Mouse (Mus musculus) limb, embryonic 15.5 days (tissue): ENCODE measurements around the gene Stat3. TPM values are rescaled to one million over a fixed set of nuclear protein-coding genes. Genes with fewer than 3 reads are reported as not detected.

ENCODE experiments used
- ATAC-seq: fragments of 200-750 bp; cut with Nextera tagmentation; 2 replicates; pipeline ENCODE4 v1.8.0; 2017; ENCODE audit warnings: low read depth, moderate TSS enrichment; ENCODE audit not compliant: insufficient number of reproducible peaks, low FRiP score, low TSS enrichment
- H3K27ac ChIP-seq: fragments of 300-500 bp; sonication (generic); 2 replicates; pipeline ENCODE4 v1.5.1; 2015; ENCODE audit warnings: moderate library complexity, mild to moderate bottlenecking, inconsistent platforms
- H3K27me3 ChIP-seq: fragments of 300-500 bp; sonication (generic); 2 replicates; pipeline ENCODE4 v1.6.1; 2015; ENCODE audit warnings: inconsistent platforms
- H3K36me3 ChIP-seq: fragments of 300-500 bp; sonication (generic); 2 replicates; pipeline ENCODE4 v1.6.1; 2015; ENCODE audit warnings: inconsistent platforms
- H3K4me1 ChIP-seq: fragments of 300-500 bp; sonication (generic); 2 replicates; pipeline ENCODE4 v1.6.1; 2015; ENCODE audit warnings: inconsistent platforms
- H3K4me2 ChIP-seq: fragments of 300-500 bp; sonication (generic); 2 replicates; pipeline ENCODE4 v1.6.1; 2015; ENCODE audit warnings: mild to moderate bottlenecking, inconsistent platforms
- H3K4me3 ChIP-seq: fragments of 300-500 bp; sonication (generic); 2 replicates; pipeline ENCODE4 v1.5.1; 2015; ENCODE audit warnings: mild to moderate bottlenecking, inconsistent platforms
- H3K9ac ChIP-seq: fragments of 300-500 bp; sonication (generic); 2 replicates; pipeline ENCODE4 v1.6.1; 2015; ENCODE audit warnings: inconsistent platforms
- H3K9me3 ChIP-seq: fragments of 300-500 bp; sonication (generic); 2 replicates; pipeline ENCODE4 v1.6.1; 2016; ENCODE audit warnings: inconsistent platforms
- WGBS: fragments of 180-500 bp; shearing (Covaris S2); methylation state at CpG from one replicate; pipeline ENCODE4 v1.1.7; 2015; 5-methylcytosine and 5-hydroxymethylcytosine counted together
- polyA plus RNA-seq: library from polyadenylated mRNA; unstranded; fragments of >200 nt; fragmentation: Nextera tagmentation; extraction: Ambion mirVana; gene quantifications from 2 replicates; pipeline ENCODE4 v1.2.1, GENCODE M21; 2015

The Stat3 gene
- polyA plus RNA-seq, 1 experiment from 2014 or later, result 72.9 TPM

DNA sequence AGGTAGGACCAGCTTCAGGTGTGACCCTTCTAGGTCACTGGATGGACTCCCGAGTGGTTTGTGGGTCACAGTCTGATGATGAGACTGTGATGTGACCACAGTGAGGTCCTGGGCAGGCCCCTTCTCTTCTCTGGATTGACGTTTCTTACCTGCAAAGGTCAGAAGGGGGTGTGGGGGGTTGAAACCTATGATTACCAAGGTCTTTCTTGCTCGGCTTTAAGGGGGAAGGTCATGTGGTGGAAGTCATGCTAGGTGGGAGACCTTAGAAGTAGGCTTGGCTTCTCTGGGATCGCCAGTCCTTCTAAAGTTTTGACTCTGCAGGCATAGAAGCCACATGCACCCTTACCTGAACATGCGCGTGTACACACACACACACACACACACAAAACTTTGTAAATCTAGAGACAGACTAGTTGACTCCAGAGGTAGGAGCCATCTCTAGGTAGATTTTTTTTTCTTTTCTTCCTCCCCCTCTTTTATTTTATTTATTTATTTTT is 79.7 kb downstream of the Stat3 start:
- no peak for ATAC-seq
- no peaks in the 10 kb centered on the region for H3K9me3 ChIP-seq
- H3K4me2 ChIP-seq, result peak overlapping the region; percentile 67
- H3K27me3 ChIP-seq, result peaks cover 41% of the 10 kb centered on the region
- peak overlapping the region; percentile 50 for H3K4me3 ChIP-seq
- no peak overlapping the region for H3K9ac ChIP-seq
- 40% methylated on average over 6 of the region's 6 CpGs for WGBS
- H3K27ac ChIP-seq, result no peak overlapping the region
- 0 out of 2 replicates have a peak, but pooled peaks cover 4% of the 10 kb centered on the region for H3K36me3 ChIP-seq
- peaks cover 29% of the 10 kb centered on the region for H3K4me1 ChIP-seq

DNA sequence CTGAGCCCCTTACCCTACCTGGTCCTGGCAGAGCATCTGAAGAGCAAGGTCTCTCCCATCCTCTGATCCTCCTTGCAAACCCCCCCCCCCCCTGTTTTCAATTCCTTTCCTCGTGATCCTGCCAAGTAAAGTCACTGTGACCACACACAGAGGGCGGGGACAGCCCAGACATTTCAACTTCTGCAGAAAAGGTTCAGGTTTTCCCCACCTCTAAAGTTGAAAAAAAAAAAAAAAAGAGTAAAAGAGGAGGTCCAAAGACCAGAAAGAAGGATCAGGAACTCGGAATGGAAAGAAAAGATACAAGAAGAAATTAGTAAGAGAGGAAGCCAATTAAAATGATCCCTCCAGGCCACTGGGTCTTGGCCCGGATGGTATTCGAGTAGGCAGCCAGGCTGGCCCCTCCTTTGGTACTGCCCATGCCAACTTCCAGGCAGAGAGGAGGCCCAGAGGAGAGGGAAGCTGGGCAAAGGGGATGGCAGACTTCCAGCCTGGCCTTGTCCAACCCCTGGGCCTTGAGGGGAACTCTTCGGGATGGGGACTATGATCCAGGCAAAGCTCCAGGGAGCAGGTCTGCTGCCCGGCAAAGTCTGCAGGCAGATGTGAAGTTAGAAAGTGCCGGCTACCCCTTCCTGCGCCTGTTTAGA is 80.3 kb downstream of the Stat3 start, which contains the start of gene Stat5a:
Gene Stat5a, plus strand, starts transcription at position 417 of the 644 bp plus-strand sequence.
- ATAC-seq, result no peak
- H3K27ac ChIP-seq, result peak within 1 kb of the TSS; percentile 11
- peak within 1 kb of the TSS; percentile 50 for H3K4me3 ChIP-seq
- peaks cover 29% of the 10 kb centered on the region for H3K4me1 ChIP-seq
- peak within 1 kb of the TSS; percentile 67 for H3K4me2 ChIP-seq
- peaks cover 42% of the 10 kb centered on the region for H3K27me3 ChIP-seq
- 40% methylated on average over 9 of the region's 9 CpGs for WGBS
- H3K36me3 ChIP-seq, result 0 out of 2 replicates have a peak, but pooled peaks cover under 1% of the 10 kb centered on the region
- H3K9ac ChIP-seq, result peak within 1 kb of the TSS; percentile 42
- H3K9me3 ChIP-seq, result no peaks in the 10 kb centered on the region

DNA sequence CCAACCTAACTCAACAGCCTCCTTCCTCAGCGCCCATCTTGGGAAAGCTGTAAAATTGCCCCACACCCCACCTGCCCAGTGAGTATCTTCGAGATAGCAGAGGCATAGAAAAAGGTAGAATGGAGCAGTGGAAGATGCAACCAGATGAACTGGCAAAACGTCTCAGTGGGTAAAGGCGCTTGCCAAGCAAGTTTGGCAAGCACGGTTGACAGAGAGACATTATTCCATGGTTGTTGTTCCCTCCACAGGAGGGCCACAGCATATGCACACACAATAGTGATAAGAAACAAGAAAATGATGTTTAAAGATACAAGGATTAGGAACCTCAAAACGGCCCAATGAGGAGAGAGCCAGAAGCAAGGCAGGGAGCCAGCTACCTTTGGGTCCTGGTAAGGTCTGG is 81.4 kb downstream of the Stat3 start:
- Histone ChIP-seq H3K9ac (no peak overlapping the region), H3K4me3 (no peak overlapping the region), H3K9me3 (no peaks in the 10 kb centered on the region), H3K36me3 (no peaks in the 10 kb centered on the region), H3K4me2 (no peak overlapping the region), H3K4me1 (peaks cover 29% of the 10 kb centered on the region), H3K27ac (no peak overlapping the region), H3K27me3 (peaks cover 42% of the 10 kb centered on the region)
- WGBS, result 64% methylated on average over 6 of the region's 6 CpGs
- no peak for ATAC-seq

DNA sequence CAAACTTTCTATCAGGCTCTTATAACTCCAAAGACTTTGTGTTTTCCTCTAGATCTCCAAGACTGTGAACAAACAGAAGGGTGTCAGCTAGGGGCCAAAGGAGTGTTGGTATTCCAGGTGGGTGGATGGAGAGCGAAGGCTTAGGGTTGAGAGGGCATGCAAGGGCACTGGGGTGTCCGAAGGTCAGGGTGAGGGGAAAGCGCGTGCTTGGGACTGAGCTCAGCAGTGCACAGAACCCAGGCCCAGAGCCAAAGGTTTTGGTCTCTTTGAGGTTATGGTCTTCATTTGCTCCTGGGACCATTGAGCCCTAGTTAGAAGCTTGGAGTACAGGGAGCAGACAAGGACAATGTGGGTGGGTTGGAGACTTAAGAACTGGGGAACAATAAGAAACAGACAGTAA is 84.2 kb downstream of the Stat3 start:
- H3K9ac ChIP-seq, result no peak overlapping the region

DNA sequence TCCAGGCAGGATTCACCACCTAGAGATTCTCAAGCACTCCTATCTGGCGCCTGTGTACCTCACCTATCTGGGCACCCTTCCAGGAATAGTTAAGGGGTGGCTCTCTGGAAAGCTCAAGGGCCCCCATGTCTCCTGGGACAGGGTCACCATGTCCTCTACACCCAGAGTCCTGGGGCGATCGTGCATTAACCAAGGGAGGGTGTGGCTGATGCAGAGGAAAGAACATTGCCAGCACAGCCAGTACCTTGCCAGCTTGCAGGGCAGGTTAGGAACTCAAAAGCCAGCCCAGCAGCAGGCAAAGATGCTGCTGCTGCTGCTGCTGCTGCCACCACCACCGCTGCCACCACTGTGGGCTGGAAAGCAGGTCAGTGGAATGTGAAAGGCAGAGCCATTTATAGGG is 85.1 kb downstream of the Stat3 start:
- Histone ChIP-seq H3K36me3 (no peaks in the 10 kb centered on the region), H3K9me3 (no peaks in the 10 kb centered on the region), H3K9ac (no peak overlapping the region), H3K27me3 (peaks cover 27% of the 10 kb centered on the region), H3K4me2 (no peak overlapping the region), H3K4me1 (peaks cover 18% of the 10 kb centered on the region), H3K27ac (no peak overlapping the region), H3K4me3 (no peak overlapping the region)
- no peak for ATAC-seq
- 46% methylated on average over 4 of the region's 4 CpGs for WGBS

More for the DNA sequence above, 84.2 kb downstream of the Stat3 start:
- Histone ChIP-seq H3K36me3 (no peaks in the 10 kb centered on the region), H3K27me3 (peaks cover 30% of the 10 kb centered on the region), H3K4me1 (peaks cover 21% of the 10 kb centered on the region), H3K4me2 (no peak overlapping the region), H3K9me3 (no peaks in the 10 kb centered on the region), H3K27ac (no peak overlapping the region), H3K4me3 (no peak overlapping the region)
- WGBS, result 90% methylated on average over 4 of the region's 4 CpGs
- ATAC-seq, result no peak

DNA sequence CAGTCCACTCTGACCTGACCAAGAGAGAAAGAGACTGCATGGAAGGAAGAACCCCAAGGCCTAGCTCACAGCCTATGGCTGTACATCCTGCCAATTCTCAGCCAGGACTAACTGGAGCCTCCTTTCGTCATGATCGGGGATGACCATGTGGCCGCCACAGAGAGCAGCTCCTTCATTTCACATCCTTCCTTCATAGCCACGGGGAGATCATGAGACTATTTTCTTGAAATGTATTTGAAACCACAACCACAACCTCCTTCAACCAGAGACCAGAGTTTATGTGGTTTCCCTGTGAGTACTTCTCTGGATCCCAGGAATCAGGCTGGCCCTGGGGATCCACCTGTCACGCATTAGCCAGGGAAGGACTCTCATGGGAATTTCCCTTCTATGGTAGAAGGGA is 86.3 kb downstream of the Stat3 start:
- no peak overlapping the region for H3K9ac ChIP-seq
- H3K4me2 ChIP-seq, result no peak overlapping the region
- H3K4me1 ChIP-seq, result peaks cover 22% of the 10 kb centered on the region
- no peak overlapping the region for H3K27ac ChIP-seq
- H3K4me3 ChIP-seq, result no peak overlapping the region
- peaks cover 20% of the 10 kb centered on the region for H3K27me3 ChIP-seq
- no peaks in the 10 kb centered on the region for H3K36me3 ChIP-seq
- 78% methylated on average over 5 of the region's 5 CpGs for WGBS
- no peak for ATAC-seq
- H3K9me3 ChIP-seq, result no peaks in the 10 kb centered on the region

DNA sequence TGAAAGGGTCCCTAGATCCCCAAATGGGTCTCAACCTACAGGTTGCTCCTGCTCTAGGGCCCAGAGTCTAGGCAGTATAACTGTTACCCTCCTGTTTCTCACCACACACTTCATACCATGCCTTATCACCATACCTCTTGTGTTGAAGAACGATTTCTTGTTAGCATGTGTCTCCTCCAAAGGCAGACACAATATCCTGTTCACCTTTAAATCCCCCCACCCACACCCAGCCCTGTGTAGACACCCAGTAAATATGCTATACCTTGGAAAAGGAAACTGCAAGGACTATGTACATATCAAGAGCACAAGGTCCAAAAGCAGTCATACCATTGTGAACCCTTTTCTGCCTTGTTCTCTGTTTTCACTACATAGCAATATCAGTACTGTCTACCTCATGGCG is 87.3 kb downstream of the Stat3 start:
- H3K4me1 ChIP-seq, result peaks cover 24% of the 10 kb centered on the region
- H3K4me3 ChIP-seq, result no peak overlapping the region
- H3K36me3 ChIP-seq, result no peaks in the 10 kb centered on the region
- peaks cover 17% of the 10 kb centered on the region for H3K27me3 ChIP-seq
- no peak overlapping the region for H3K9ac ChIP-seq
- H3K27ac ChIP-seq, result no peak overlapping the region
- ATAC-seq, result no peak
- WGBS, result 92% methylated on average over 2 of the region's 2 CpGs
- H3K9me3 ChIP-seq, result no peaks in the 10 kb centered on the region
- no peak overlapping the region for H3K4me2 ChIP-seq

DNA sequence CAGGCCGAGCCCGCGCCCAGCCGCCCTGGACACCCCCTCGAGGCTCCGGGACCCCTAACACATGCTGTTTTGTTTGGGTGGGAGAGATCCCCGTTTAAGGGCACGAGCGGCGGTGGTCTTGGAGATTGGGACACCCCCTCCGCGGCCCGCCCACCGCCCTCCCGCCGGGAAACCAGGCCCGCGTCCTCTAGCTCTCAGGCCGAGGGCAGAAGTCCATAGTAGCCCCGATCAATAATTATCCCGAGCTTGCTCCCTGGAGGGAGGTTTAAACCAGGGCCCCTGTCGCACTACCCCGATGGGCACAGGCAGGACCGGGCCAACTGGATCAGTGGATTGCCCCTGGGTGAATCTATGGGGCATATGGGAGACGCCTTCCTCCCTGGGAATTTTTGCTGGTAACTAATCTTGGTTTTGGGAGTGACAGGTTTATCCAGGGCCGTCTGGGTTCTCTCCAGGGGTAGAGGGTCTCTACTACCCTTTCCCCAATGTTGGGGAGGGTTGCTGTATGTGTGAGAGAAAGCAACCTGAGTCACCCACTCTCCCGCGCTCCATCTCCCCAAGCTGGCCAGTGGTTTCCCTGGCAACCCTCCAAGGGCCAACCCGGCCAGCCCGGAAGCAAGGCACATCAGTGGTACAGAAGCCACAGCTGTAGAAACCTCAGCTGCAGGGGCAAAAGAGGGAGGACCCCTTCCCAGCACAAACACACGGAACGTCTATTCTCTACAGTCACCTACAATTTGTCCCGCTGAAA is 88.4 kb downstream of the Stat3 start:
- peak overlapping the region; percentile 83 for H3K4me2 ChIP-seq
- H3K27me3 ChIP-seq, result peaks cover 7% of the 10 kb centered on the region; the same call in 1 of the 2 replicates
- H3K4me1 ChIP-seq, result peaks cover 24% of the 10 kb centered on the region
- WGBS, result 2% methylated on average over 33 of the region's 33 CpGs
- H3K36me3 ChIP-seq, result no peaks in the 10 kb centered on the region
- peak overlapping the region; percentile 99 for H3K4me3 ChIP-seq
- H3K9me3 ChIP-seq, result no peaks in the 10 kb centered on the region
- peak overlapping the region; percentile 87 for H3K27ac ChIP-seq
- ATAC-seq, result 0 out of 2 replicates have a peak, but pooled peaks have one; percentile 5
- peak overlapping the region; percentile 96 for H3K9ac ChIP-seq

DNA sequence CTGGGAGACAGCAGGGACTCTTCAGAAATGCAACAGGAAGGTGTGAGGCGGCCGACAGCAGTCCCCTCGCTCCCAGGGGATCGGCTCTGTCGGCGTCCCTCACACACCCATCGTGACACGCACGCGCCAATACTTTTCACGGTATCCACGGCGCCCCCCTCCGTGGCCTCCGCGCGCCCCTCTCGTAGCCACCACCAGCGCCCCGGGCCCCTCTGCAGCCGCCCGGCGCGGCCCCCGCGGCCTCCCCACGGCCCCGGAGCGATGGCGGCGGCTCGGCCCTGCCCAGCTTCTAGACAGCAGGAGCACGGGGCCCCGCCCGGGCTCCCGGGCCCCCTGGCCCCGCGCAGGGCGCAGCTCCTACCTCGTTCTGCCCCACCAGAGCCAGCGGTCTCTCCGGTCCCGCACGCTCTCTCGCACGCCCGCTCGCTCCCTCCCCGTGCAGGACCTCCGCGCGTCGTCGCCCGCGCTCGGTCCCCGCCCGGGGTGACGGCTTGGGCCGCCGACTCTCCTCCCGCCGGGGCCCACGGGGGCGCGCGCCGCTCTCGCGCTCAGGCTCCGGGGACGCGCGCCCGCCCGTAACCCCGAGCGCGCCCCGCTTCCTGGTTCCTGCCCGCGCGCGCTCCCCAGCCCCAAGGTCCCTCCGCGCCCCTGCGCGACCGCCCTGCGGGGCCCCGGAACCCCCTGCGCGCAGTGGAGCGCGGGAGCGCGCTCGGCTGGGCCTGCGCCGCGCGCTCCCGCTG is 89.1 kb downstream of the Stat3 start, which contains the start of gene Stat5b:
Gene Stat5b, minus strand, starts transcription at position 687 of the 740 bp plus-strand sequence.
- H3K9ac ChIP-seq, result peak within 1 kb of the TSS; percentile 96
- H3K4me2 ChIP-seq, result peak within 1 kb of the TSS; percentile 83
- H3K36me3 ChIP-seq, result no peaks in the 10 kb centered on the region
- H3K9me3 ChIP-seq, result no peaks in the 10 kb centered on the region
- ATAC-seq, result peak; percentile 62
- WGBS, result 1% methylated on average over 92 of the region's 104 CpGs
- peak within 1 kb of the TSS; percentile 99 for H3K4me3 ChIP-seq
- H3K4me1 ChIP-seq, result peaks cover 27% of the 10 kb centered on the region
- H3K27ac ChIP-seq, result peak within 1 kb of the TSS; percentile 87
- peaks cover 7% of the 10 kb centered on the region; the same call in 1 of the 2 replicates for H3K27me3 ChIP-seq

DNA sequence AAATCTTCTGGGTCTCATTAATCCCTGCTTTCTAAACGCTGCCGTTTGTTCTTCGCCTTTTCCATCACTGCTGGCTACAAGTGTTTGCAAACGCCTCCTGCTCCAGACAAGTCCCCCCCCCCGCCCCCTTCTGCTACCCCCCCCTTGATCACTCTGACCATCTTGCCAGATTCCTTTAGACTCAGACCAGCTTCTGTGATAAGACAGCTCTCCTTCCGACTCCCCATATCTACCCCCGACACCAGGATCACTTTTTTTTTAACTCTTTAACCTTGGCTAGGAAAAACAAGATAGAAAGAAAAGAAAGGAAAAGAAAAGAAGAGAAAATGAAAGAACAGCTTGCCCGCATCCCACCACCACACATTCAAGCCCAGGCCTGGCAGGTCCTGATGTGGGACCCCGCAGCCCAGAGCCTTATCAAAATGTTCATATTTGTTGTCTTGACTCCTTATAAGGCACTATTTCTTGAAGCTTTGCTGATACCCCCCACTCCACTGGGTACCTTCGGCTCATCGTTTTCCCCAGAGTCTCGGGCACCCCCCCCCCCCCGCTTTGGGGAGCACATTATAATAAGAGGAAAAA is 89.8 kb downstream of the Stat3 start:
- peaks cover under 1% of the 10 kb centered on the region; the same call in 1 of the 2 replicates for H3K27me3 ChIP-seq
- H3K9ac ChIP-seq, result peak overlapping the region; percentile 96
- H3K36me3 ChIP-seq, result no peaks in the 10 kb centered on the region
- peak overlapping the region; percentile 87; the same call in 1 of the 2 replicates for H3K27ac ChIP-seq
- peak overlapping the region; percentile 99 for H3K4me3 ChIP-seq
- peak overlapping the region; percentile 83 for H3K4me2 ChIP-seq
- peaks cover 27% of the 10 kb centered on the region for H3K4me1 ChIP-seq
- no peaks in the 10 kb centered on the region for H3K9me3 ChIP-seq
- no peak for ATAC-seq
- 4% methylated on average over 13 of the region's 13 CpGs for WGBS

DNA sequence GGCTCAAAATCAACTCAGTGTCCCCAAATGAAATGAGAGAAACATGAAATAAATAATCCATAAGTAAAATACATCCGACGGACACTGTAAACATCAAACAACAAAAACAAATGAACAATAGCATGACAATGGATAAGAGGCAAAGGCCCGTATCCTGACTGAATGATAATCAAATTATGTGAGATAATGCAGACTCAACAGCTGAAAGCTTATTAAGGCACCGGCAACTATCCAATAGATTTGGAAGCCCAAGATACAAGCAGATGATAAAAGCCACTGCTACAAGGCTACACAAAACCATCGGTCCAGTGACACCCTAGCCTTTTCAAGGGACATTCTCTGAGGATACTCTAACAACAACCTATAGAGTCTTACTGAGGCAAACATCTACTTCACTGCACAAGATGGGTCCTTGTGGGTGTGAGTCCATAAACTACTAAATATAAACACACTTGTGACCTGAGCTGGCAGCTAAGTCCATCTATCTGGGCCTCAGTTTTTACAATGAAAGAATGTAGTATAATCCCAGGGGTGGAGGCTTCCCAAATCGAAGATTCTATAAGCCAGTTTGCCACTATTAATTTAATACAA is 90.5 kb downstream of the Stat3 start:
- Histone ChIP-seq H3K27me3 (no peaks in the 10 kb centered on the region), H3K36me3 (no peaks in the 10 kb centered on the region), H3K4me3 (peak overlapping the region; percentile 99), H3K27ac (no peak overlapping the region), H3K9ac (no peak overlapping the region), H3K4me1 (peaks cover 27% of the 10 kb centered on the region), H3K9me3 (no peaks in the 10 kb centered on the region), H3K4me2 (peak overlapping the region; percentile 83)
- WGBS, result 75% methylated on average over 6 of the region's 6 CpGs
- ATAC-seq, result no peak
